Mouse (Mus musculus): ENCODE measurements around the gene Rps15. TPM values are rescaled to one million over a fixed set of nuclear protein-coding genes. Genes with fewer than 3 reads are reported as not detected.

The Rps15 gene
- polyA plus RNA-seq, 1 experiment, result 2,204 TPM

DNA sequence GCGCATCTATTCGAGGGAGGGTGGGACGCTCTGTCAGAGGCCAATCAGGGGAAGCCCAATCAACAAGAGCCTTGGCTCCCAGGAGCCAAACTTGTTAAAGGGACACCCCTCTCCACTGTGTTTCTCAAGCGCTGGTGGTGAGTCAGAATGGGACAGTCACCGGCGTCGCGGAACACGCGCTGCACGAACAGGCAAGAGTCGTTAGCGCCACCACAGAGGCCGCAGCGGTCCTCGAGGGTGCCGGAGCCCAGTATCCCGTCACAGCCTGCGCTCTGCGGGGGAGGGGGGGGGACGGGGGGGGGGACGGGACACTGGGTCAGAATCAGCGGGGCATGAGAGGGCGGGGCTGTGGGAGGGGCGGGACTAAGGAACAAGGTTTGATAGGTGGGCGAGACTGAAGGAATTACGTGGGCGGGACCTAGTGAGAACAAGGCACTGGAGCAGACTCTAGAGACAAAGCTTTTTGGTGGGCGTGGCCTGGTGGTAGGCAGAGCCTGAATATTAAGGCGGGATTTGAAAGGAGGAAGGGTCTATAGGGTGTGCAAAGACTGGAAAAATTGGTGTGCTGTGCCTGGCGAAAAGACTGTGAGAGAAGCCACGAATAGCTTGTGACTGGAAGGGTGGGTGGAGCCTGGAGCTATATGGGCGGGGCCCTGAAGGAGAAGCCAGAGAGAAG is 50.6 kb downstream of the Rps15 start:
- DNase-seq (ENCODE audit: low read depth in 1 of 2, low spot score in 2 of 2), result peak; percentile 32 to 41
- Histone ChIP-seq H3K27me3 (ENCODE audit: control insufficient read depth, insufficient read depth, low read length) (peaks cover 30% of the 10 kb centered on the region), H3K4me1 (ENCODE audit: control insufficient read depth, insufficient read depth, insufficient read length) (peaks cover 25% of the 10 kb centered on the region), H3K27ac (ENCODE audit: insufficient read depth, low read length) (no peak overlapping the region), H3K36me3 (ENCODE audit: control insufficient read depth, insufficient read depth, low read length) (no peaks in the 10 kb centered on the region), H3K4me3 (ENCODE audit: extremely low read depth, insufficient read depth, insufficient read length) (no peak overlapping the region)
- WGBS, result 1% methylated on average over 31 of the region's 33 CpGs
- no peak for TF ChIP-seq POLR2A (IDR thresholded peaks at IDR 0.05; ENCODE audit: low read depth, low read length)
- no peak for TF ChIP-seq CTCF (IDR thresholded peaks at IDR 0.05; ENCODE audit: extremely low read depth, insufficient read depth, insufficient read length, insufficient replicate concordance)

DNA sequence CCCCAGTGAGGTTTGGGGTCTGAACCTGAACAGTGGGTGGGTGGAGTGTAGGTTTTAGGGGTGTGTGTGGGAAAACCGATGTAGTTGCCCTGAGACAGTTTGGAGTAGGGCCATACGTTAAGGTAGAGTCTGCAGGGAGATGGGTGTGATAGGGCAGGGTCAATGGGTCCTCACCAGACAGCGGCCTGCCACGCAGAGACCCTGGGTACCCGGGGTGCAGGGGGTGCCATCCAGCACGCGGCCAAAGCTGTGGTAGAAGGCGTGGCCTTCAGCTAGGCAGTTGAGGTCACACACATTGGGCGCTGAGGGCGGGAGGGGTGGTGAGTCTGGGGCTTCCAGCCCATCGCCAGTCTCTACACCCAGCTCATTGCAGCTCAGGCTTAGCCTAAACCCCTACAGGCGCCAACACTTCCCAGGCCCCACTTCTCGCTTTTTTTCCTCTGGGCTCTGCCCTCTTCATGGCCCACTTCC is 51.2 kb downstream of the Rps15 start:
- Histone ChIP-seq H3K27me3 (ENCODE audit: control insufficient read depth, insufficient read depth, low read length) (peaks cover 36% of the 10 kb centered on the region), H3K36me3 (ENCODE audit: control insufficient read depth, insufficient read depth, low read length) (no peaks in the 10 kb centered on the region), H3K27ac (ENCODE audit: insufficient read depth, low read length) (peak overlapping the region; percentile 24; the same call in 1 of the 2 replicates), H3K4me1 (ENCODE audit: control insufficient read depth, insufficient read depth, insufficient read length) (peaks cover 30% of the 10 kb centered on the region), H3K4me3 (ENCODE audit: extremely low read depth, insufficient read depth, insufficient read length) (no peak overlapping the region)
- TF ChIP-seq POLR2A (IDR thresholded peaks at IDR 0.05; ENCODE audit: low read depth, low read length), result no peak
- no peak for TF ChIP-seq CTCF (IDR thresholded peaks at IDR 0.05; ENCODE audit: extremely low read depth, insufficient read depth, insufficient read length, insufficient replicate concordance)
- no peak for DNase-seq (ENCODE audit: low read depth in 1 of 2, low spot score in 2 of 2)
- 29% methylated on average over 13 of the region's 13 CpGs for WGBS

Other genes with a start within 250 kb of the Rps15 start
- 238 and 259 TPM in 2 replicates for gene Gpx4, start 245.3 kb upstream of the Rps15 start, polyA plus RNA-seq (2012; rRNA removed)
- gene Sbno2, start 186.9 kb upstream of the Rps15 start, polyA plus RNA-seq (2012; rRNA removed), result 95.0 and 122 TPM in 2 replicates
- gene Stk11, start 176.7 kb upstream of the Rps15 start, polyA plus RNA-seq (2012; rRNA removed), result 120 and 144 TPM in 2 replicates
- 592 and 782 TPM in 2 replicates for gene Atp5d, start 153.8 kb upstream of the Rps15 start, polyA plus RNA-seq (2012; rRNA removed)
- gene Cbarp, start 151.6 kb upstream of the Rps15 start, polyA plus RNA-seq (2012; rRNA removed), result 11.9 and 13.4 TPM in 2 replicates
- 128 and 157 TPM in 2 replicates for gene Midn, start 144.2 kb upstream of the Rps15 start, polyA plus RNA-seq (2012; rRNA removed)
- 144 and 151 TPM in 2 replicates for gene Cirbp, start 126.5 kb upstream of the Rps15 start, polyA plus RNA-seq (2012; rRNA removed)
- gene 1600002K03Rik, start 119.5 kb upstream of the Rps15 start, polyA plus RNA-seq (2012; rRNA removed), result 10.8 TPM in 2 replicates
- 1.3 and 1.8 TPM in 2 replicates for gene Efna2, start 113.0 kb upstream of the Rps15 start, polyA plus RNA-seq (2012; rRNA removed)
- 35.1 and 42.8 TPM in 2 replicates for gene Mum1, start 66.0 kb upstream of the Rps15 start, polyA plus RNA-seq (2012; rRNA removed)
- 314 and 402 TPM in 2 replicates for gene Ndufs7, start 43.3 kb upstream of the Rps15 start, polyA plus RNA-seq (2012; rRNA removed)
- gene Gamt, start 31.4 kb upstream of the Rps15 start, polyA plus RNA-seq (2012; rRNA removed), result 19.7 and 23.5 TPM in 2 replicates
- gene Dazap1, start 31.0 kb upstream of the Rps15 start, polyA plus RNA-seq (2012; rRNA removed), result 66.8 and 74.5 TPM in 2 replicates
- gene Apc2, start 3.5 kb downstream of the Rps15 start, polyA plus RNA-seq (2012; rRNA removed), result 0.68 and 1.00 TPM in 2 replicates
- gene 2310011J03Rik, start 28.1 kb downstream of the Rps15 start, polyA plus RNA-seq (2012; rRNA removed), result 40.6 and 56.7 TPM in 2 replicates
- gene Pcsk4, start 37.0 kb downstream of the Rps15 start, polyA plus RNA-seq (2012; rRNA removed), result 6.2 and 10.0 TPM in 2 replicates
- 2.1 and 2.5 TPM in 2 replicates for gene Reep6, start 37.5 kb downstream of the Rps15 start, polyA plus RNA-seq (2012; rRNA removed)
- gene Adamtsl5, start 56.0 kb downstream of the Rps15 start, polyA plus RNA-seq (2012; rRNA removed), result 8.8 and 14.3 TPM in 2 replicates
- 0.04 TPM in 1 of 2 replicates, not detected in the other for gene Plk5, start 64.0 kb downstream of the Rps15 start, polyA plus RNA-seq (2012; rRNA removed)
- 13.4 and 22.6 TPM in 2 replicates for gene Mex3d, start 95.2 kb downstream of the Rps15 start, polyA plus RNA-seq (2012; rRNA removed)
- 110 and 124 TPM in 2 replicates for gene Mbd3, start 107.1 kb downstream of the Rps15 start, polyA plus RNA-seq (2012; rRNA removed)
- 399 and 753 TPM in 2 replicates for gene Uqcr11, start 114.4 kb downstream of the Rps15 start, polyA plus RNA-seq (2012; rRNA removed)
- 173 and 240 TPM in 2 replicates for gene Tcf3, start 141.2 kb downstream of the Rps15 start, polyA plus RNA-seq (2012; rRNA removed)
- gene Onecut3, start 202.4 kb downstream of the Rps15 start, polyA plus RNA-seq (2012; rRNA removed), result not detected in 2 replicates
- 0.01 and 0.04 TPM in 2 replicates for gene Atp8b3, start 246.7 kb downstream of the Rps15 start, polyA plus RNA-seq (2012; rRNA removed)

Data from spleen, adult 2 months (tissue).